Mouse (Mus musculus): ENCODE measurements around the gene Dennd2a. TPM values are rescaled to one million over a fixed set of nuclear protein-coding genes. Genes with fewer than 3 reads are reported as not detected.
"Not testable (repeated sequence)": the region's sequence is repeated elsewhere in the genome, so short reads cannot be mapped to it uniquely, and the experiment has no call there.

The Dennd2a gene
- total RNA-seq, 2 experiments from 2014 or later = 20.5 to 23.7 TPM

DNA sequence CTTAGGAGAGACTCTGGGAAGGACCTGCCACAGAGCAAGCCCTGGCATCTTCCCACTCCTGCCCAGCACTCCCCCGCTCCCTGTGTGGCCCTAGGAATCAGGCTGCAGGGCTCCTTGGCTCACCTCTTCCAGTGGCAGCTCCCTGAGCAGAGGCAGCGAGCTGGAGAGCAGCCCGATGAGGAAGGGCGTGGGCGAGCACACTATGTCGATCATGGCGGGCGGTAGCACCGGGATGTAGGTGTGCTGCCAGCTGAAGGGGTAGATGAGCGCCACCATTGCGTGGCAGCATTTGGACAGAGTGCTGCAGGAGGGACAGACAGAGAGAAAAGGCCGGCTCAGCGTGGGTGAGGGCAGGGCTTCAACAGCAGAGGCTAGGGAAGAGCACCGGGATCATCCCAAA, 87.6 kb downstream of the Dennd2a start:
- intact Hi-C loops (cut with DNase I) = no loop called here
- DNase-seq (ENCODE audit: low spot score in 2 of 2) = peak; percentile 39 to 71

- intact Hi-C loops (cut with DNase I) = no loop called here
- DNase-seq (ENCODE audit: low spot score in 2 of 2) = no peak
Observed at GRCm38 (mm10) chr6:39469427-39469826, 88.2 kb downstream of the Dennd2a start.

DNA sequence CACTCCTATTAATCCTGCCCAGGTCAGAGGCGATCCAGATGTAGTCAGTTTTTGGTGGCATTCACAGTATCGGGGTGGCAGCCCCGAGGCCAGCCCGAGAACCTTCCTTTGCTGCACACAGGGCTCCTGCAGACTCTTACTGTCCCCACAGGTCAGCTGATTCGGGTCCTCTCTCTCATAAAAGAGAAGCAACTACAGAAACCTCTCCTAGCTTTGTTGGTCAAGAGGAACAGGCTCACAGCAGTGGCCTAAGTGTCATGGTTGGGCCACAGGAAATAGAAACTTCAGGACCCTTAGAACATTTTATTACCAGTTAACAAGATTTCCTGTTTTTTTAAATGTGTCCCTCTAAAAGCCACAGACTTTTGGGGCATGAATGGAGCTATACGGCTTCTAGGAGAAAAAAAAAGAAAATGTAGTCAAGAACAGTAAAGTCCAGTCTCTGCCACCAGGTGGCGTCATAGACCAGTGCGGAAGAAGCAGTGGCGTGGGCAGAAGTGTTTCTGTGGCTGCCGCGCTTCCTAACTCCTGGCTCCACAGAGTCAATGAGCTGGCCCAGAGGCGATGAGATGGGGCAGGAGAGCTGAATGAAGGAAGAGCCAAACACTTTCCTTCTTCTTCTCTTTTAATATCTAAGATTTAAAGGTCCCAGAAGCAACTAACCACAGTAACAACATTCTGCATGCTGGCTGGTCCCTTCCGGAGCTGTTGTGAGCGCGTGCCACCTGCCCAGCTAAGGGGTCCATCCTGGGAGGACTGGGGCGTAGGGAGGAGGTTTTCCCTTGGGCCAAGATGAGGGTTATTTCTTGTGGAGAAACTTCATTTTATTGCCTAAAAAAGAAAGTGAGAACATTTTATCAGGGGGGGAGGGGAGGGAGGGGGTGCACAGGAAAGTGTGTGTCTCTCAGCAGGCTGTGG, 94.8 kb downstream of the Dennd2a start:
- peak; percentile 71 to 73 for DNase-seq (ENCODE audit: low spot score in 2 of 2)
- intact Hi-C loops (cut with DNase I) = no loop called here

DNA sequence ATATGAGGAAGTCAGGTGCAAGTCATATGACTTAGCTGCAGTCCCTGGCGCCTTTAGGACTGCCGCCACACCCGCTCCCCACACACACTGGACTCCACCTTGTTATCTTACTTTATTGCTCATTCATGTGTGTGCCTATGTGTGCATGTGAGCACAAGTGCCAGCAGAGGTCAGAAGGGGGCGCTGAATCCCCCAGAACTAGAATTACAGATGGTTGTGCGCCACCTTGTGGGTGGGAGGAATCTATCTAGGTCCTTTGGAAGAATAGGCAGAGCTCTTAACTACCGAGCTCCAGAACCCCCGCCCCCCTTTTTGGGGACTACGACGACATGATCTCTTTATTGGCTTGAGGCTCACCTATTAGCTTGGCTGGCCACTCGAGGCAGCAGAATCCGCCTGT, 97.6 kb downstream of the Dennd2a start:
- DNase-seq (ENCODE audit: low spot score in 2 of 2) = no peak
- intact Hi-C loops (cut with DNase I) = no loop called here

GRCm38 (mm10) chr6:39455339-39456160, 102.1 kb downstream of the Dennd2a start:
- intact Hi-C loops (cut with DNase I) = no loop called here
- no peak for DNase-seq (ENCODE audit: low spot score in 2 of 2)

DNA sequence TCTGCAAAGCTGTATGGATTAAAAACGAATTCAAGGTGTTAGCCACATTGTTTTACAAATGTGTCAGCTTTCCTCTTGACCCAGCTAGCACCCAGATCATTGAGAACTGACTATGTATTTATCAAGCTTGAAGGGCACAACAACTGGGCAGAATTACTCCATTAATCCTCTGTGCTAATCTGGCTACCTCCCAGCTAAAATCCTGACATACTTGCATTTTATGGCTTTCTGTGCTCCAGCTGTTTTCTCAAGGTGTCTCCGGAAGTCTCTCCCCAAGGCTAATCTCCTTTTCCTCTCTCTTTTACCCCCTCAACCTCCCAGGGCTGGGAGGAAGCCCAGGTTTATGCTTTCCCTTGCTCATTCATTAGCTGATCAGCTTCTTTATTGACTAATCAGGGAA, 103.1 kb downstream of the Dennd2a start:
- intact Hi-C loops (cut with DNase I) = loop anchor here (5.0 kb wide), 1 partner anchor 37 kb away; no protein-coding TSS in a partner anchor

GRCm38 (mm10) chr6:39453564-39453963, 104.1 kb downstream of the Dennd2a start:
- intact Hi-C loops (cut with DNase I) = loop anchor here (5.0 kb wide), 1 partner anchor 36 kb away; no protein-coding TSS in a partner anchor
- DNase-seq (ENCODE audit: low spot score in 2 of 2) = no peak

More for the DNA sequence above, 103.1 kb downstream of the Dennd2a start:
- DNase-seq (ENCODE audit: low spot score in 2 of 2) = no peak

- intact Hi-C loops (cut with DNase I) = loop anchor here (5.0 kb wide), 1 partner anchor 34 kb away; no protein-coding TSS in a partner anchor
- no peak for DNase-seq (ENCODE audit: low spot score in 2 of 2)
Observed at GRCm38 (mm10) chr6:39451033-39451432, 106.6 kb downstream of the Dennd2a start.

DNA sequence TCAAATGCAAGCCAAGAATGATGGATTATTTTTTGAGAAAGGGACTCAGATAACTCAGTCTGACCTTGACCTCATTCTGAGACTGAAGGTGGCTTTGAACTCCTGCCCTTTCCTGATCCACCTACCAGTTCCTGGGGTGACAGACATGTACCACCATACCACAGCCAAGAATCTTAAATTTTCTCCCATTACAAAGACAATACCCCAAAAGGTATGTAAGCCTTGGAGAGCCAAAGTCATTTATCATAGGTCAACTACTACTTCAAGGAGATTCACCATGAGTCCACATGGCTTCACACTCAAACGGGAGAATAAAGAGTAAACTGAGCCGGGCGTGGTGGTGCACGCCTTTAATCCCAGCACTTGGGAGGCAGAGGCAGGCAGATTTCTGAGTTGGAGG, 107.1 kb downstream of the Dennd2a start:
- DNase-seq (ENCODE audit: low spot score in 2 of 2) = no peak
- intact Hi-C loops (cut with DNase I) = loop anchor here (5.0 kb wide), 1 partner anchor 33 kb away; no protein-coding TSS in a partner anchor

GRCm38 (mm10) chr6:39447429-39448185, 110.1 kb downstream of the Dennd2a start:
- peak; percentile 35 to 43 for DNase-seq (ENCODE audit: low spot score in 2 of 2)
- intact Hi-C loops (cut with DNase I) = no loop called here

- intact Hi-C loops (cut with DNase I) = no loop called here
Observed at GRCm38 (mm10) chr6:39445801-39446572, 111.7 kb downstream of the Dennd2a start.

GRCm38 (mm10) chr6:39442786-39443287, 114.8 kb downstream of the Dennd2a start:
- intact Hi-C loops (cut with DNase I) = no loop called here
- DNase-seq (ENCODE audit: low spot score in 2 of 2) = no peak

More at GRCm38 (mm10) chr6:39445801-39446572, 111.7 kb downstream of the Dennd2a start:
- no peak for DNase-seq (ENCODE audit: low spot score in 2 of 2)

- intact Hi-C loops (cut with DNase I) = no loop called here
- DNase-seq (ENCODE audit: low spot score in 2 of 2) = no peak
Observed at GRCm38 (mm10) chr6:39440207-39440606, 117.5 kb downstream of the Dennd2a start.

DNA sequence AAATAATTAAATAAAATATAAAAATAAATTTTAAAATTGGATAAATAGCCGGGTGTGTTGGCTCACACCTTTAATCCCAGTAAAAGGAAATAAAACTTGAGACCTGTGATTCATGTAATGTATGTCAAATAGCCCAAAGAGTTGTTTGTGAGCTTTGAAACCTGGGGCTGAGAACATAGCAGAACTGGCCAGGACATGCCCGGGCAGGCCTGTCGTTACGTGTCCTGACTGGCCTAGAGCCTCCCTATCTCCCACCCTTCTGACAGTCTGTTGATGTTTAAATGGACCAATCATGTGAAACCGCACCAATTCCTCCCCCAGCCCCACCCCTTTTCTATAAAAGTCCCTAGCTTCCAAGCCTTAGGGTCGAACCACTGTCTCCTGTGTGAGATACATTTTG, 120.1 kb downstream of the Dennd2a start:
- DNase-seq (ENCODE audit: low spot score in 2 of 2); intact Hi-C loops (cut with DNase I): not testable (repeated sequence)

GRCm38 (mm10) chr6:39435875-39436274, 121.8 kb downstream of the Dennd2a start:
- DNase-seq (ENCODE audit: low spot score in 2 of 2) = no peak
- intact Hi-C loops (cut with DNase I) = no loop called here

GRCm38 (mm10) chr6:39434886-39435492, 122.7 kb downstream of the Dennd2a start:
- intact Hi-C loops (cut with DNase I) = no loop called here
- DNase-seq (ENCODE audit: low spot score in 2 of 2) = no peak

DNA sequence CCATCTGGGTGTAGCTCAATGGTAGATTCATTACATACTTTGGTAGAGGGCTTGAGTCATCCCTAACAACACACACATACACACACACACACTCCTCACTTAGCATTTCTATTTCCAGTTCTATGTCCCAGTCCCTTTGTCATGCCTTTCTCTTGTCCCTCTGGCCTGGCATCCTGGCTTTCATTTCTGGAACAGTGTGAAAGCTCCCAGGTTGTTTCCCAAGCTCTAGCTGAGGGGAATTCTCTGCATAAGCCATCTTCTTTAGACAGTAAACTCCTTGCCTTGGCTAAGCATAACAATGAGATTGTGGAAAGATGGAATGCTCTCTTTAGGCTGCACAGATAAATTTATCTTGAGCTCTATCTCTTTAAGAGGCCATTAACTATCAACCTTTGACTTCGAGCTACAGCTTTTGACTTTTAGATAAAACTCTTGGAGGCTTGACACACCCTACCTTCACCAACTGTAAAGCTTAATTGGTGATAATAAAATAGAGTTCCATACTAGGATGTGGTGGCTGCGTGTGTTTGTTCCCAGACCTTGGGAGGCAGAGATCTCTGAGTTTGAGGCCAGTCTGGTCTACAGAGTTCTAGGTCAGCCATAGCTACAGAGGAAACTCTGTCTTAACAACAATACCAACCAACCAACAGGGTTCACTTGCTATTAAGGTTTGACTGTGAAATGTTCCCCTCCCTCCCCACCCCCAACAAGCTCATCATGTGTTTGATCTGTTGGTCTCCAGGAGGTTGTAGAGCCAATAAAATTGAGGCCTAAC, 123.4 kb downstream of the Dennd2a start:
- intact Hi-C loops (cut with DNase I) = no loop called here
- DNase-seq (ENCODE audit: low spot score in 2 of 2) = no peak

Data from left cerebral cortex, postnatal 36 days (tissue).